Mouse (Mus musculus): ENCODE results near the gene B4galnt1. TPM values are rescaled to one million over a fixed set of nuclear protein-coding genes. Genes with fewer than 3 reads are reported as not detected.

Gene B4galnt1
- 103 TPM for polyA plus RNA-seq (2015; fragmentation: Illumina TruSeq; extraction: RNeasy Lipid Tissue Mini Kit (QIAGEN cat#74804); ENCODE audit: low read depth, low replicate concordance)

GRCm38 (mm10) chr10:127164631-127165353 is at the start of gene B4galnt1:
Gene B4galnt1, plus strand, starts transcription at chr10:127165225.

DNA sequence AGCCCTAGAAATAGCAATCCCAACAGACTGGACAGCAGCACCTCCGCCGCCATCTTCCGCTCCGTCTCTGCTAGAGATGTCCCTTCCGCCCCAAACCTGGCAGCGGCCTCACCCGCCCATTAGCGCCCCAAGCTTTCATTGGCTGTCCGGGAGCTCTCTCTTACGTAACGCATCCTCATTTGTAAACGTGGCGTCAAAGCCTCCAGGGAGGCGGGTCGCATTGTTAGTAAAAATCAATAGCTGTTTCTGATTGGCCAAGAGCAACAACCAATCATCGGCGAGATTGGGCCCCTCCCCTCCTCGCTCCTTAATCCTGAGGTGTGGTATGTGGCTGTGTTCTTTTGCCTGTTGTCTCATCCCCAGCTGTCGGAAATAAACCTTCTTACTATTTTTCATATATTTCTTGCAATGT is 44.0 kb upstream of the B4galnt1 start, which contains the start of gene Os9:
Os9 (minus strand) TSS at position 66 of the 412 bp plus-strand sequence.

GRCm38 (mm10) chr10:127179871-127180694 is 15.1 kb downstream of the B4galnt1 start, which contains the start of gene Slc26a10:
Gene Slc26a10, minus strand, starts transcription at chr10:127180645.

GRCm38 (mm10) chr10:127189651-127190381 is 24.8 kb downstream of the B4galnt1 start, which contains the start of gene Arhgef25:
Gene Arhgef25, minus strand, starts transcription at chr10:127190083.

DNA sequence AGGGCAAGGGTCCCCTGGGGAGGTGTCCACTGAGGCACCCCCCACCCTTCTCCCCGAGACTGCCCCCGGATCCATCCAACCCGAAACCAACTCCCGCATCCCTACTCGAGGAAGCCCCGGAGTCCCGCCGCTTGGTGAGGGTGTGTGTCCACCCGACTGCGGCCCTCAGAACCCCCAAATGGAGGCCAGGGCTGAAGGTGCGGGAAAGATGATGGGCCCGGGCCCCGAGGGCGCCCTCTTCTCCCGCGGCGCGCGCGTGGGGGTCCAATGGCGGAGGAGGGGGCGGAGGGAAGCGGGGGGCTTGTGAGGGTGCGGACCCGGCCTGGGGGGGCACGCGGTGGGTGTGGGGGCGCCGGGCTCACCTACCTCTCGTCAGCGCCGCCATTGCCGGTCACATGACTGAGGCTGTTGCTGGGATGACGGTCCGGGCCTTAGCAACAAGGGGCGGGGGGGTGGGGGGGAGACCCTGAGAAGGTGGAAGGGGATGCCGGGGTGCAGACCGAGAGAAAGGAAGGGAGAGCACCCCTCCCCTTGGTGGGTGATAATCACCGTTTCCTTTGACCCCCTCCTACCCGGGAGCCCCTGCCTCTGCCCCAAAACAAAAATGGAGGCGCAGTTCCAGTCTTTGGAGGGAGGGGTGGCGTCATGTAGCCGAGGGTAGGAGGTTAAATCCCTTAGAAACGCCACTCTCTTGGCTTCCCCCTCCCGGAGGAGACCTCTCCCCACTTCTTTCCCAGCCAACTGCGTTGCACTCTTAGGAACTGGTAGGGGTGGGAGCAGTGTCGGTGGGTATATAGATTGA is 30.5 kb downstream of the B4galnt1 start, which contains the start of gene Dtx3:
Dtx3 (minus strand) TSS at position 401 of the 802 bp plus-strand sequence.

DNA sequence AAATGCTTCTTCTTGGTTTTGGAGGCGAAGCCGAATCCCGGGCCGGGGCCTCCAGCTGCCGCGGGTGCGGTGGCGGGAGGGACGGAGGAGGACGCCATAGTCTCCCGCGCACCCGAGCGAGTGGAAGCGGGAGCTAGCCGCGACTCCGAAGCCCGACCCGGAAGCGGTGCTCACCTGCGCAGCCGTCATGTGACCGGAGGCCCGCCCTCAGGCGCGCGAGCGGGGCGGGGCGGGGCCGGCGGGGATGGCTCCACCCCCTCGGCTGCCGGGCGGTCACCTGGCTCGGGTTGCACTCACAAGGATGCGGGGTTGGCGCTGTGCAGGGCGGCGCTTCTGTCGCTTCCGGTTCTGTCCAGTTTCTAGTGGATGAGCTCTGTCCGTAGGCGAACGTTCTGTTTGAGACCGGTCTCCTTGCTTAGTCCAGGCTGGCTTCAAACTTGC is 46.4 kb downstream of the B4galnt1 start, which contains the start of gene Pip4k2c:
Pip4k2c (minus strand) TSS at position 172 of the 441 bp plus-strand sequence.

Other genes starting within 250 kb of the B4galnt1 start
- gene Ctdsp2, start 186.5 kb upstream of the B4galnt1 start, polyA plus RNA-seq (2015; fragmentation: Illumina TruSeq; extraction: RNeasy Lipid Tissue Mini Kit (QIAGEN cat#74804); ENCODE audit: low read depth, low replicate concordance) = 50.5 TPM
- 0.52 TPM for gene Avil, start 164.5 kb upstream of the B4galnt1 start, polyA plus RNA-seq (2015; fragmentation: Illumina TruSeq; extraction: RNeasy Lipid Tissue Mini Kit (QIAGEN cat#74804); ENCODE audit: low read depth, low replicate concordance)
- 28.8 TPM for gene Tsfm, start 134.4 kb upstream of the B4galnt1 start, polyA plus RNA-seq (2015; fragmentation: Illumina TruSeq; extraction: RNeasy Lipid Tissue Mini Kit (QIAGEN cat#74804); ENCODE audit: low read depth, low replicate concordance)
- gene Mettl1, start 123.8 kb upstream of the B4galnt1 start, polyA plus RNA-seq (2015; fragmentation: Illumina TruSeq; extraction: RNeasy Lipid Tissue Mini Kit (QIAGEN cat#74804); ENCODE audit: low read depth, low replicate concordance) = 12.4 TPM
- not detected for gene Eef1akmt3, start 123.7 kb upstream of the B4galnt1 start, polyA plus RNA-seq (2015; fragmentation: Illumina TruSeq; extraction: RNeasy Lipid Tissue Mini Kit (QIAGEN cat#74804); ENCODE audit: low read depth, low replicate concordance)
- 0.46 TPM for gene Cyp27b1, start 117.0 kb upstream of the B4galnt1 start, polyA plus RNA-seq (2015; fragmentation: Illumina TruSeq; extraction: RNeasy Lipid Tissue Mini Kit (QIAGEN cat#74804); ENCODE audit: low read depth, low replicate concordance)
- 12.9 TPM for gene March9, start 105.0 kb upstream of the B4galnt1 start, polyA plus RNA-seq (2015; fragmentation: Illumina TruSeq; extraction: RNeasy Lipid Tissue Mini Kit (QIAGEN cat#74804); ENCODE audit: low read depth, low replicate concordance)
- 117 TPM for gene Cdk4, start 101.7 kb upstream of the B4galnt1 start, polyA plus RNA-seq (2015; fragmentation: Illumina TruSeq; extraction: RNeasy Lipid Tissue Mini Kit (QIAGEN cat#74804); ENCODE audit: low read depth, low replicate concordance)
- gene Tspan31, start 95.0 kb upstream of the B4galnt1 start, polyA plus RNA-seq (2015; fragmentation: Illumina TruSeq; extraction: RNeasy Lipid Tissue Mini Kit (QIAGEN cat#74804); ENCODE audit: low read depth, low replicate concordance) = 99.1 TPM
- 315 TPM for gene Agap2, start 89.9 kb upstream of the B4galnt1 start, polyA plus RNA-seq (2015; fragmentation: Illumina TruSeq; extraction: RNeasy Lipid Tissue Mini Kit (QIAGEN cat#74804); ENCODE audit: low read depth, low replicate concordance)
- 108 TPM for gene Os9, start 44.1 kb upstream of the B4galnt1 start, polyA plus RNA-seq (2015; fragmentation: Illumina TruSeq; extraction: RNeasy Lipid Tissue Mini Kit (QIAGEN cat#74804); ENCODE audit: low read depth, low replicate concordance)
- 5.2 TPM for gene Slc26a10, start 15.4 kb downstream of the B4galnt1 start, polyA plus RNA-seq (2015; fragmentation: Illumina TruSeq; extraction: RNeasy Lipid Tissue Mini Kit (QIAGEN cat#74804); ENCODE audit: low read depth, low replicate concordance)
- gene Arhgef25, start 24.9 kb downstream of the B4galnt1 start, polyA plus RNA-seq (2015; fragmentation: Illumina TruSeq; extraction: RNeasy Lipid Tissue Mini Kit (QIAGEN cat#74804); ENCODE audit: low read depth, low replicate concordance) = 181 TPM
- 238 TPM for gene Dtx3, start 30.5 kb downstream of the B4galnt1 start, polyA plus RNA-seq (2015; fragmentation: Illumina TruSeq; extraction: RNeasy Lipid Tissue Mini Kit (QIAGEN cat#74804); ENCODE audit: low read depth, low replicate concordance)
- 84.7 TPM for gene Pip4k2c, start 46.4 kb downstream of the B4galnt1 start, polyA plus RNA-seq (2015; fragmentation: Illumina TruSeq; extraction: RNeasy Lipid Tissue Mini Kit (QIAGEN cat#74804); ENCODE audit: low read depth, low replicate concordance)
- gene Kif5a, start 98.1 kb downstream of the B4galnt1 start, polyA plus RNA-seq (2015; fragmentation: Illumina TruSeq; extraction: RNeasy Lipid Tissue Mini Kit (QIAGEN cat#74804); ENCODE audit: low read depth, low replicate concordance) = 1,243 TPM
- gene Dctn2, start 101.1 kb downstream of the B4galnt1 start, polyA plus RNA-seq (2015; fragmentation: Illumina TruSeq; extraction: RNeasy Lipid Tissue Mini Kit (QIAGEN cat#74804); ENCODE audit: low read depth, low replicate concordance) = 329 TPM
- 25.4 TPM for gene Mbd6, start 123.8 kb downstream of the B4galnt1 start, polyA plus RNA-seq (2015; fragmentation: Illumina TruSeq; extraction: RNeasy Lipid Tissue Mini Kit (QIAGEN cat#74804); ENCODE audit: low read depth, low replicate concordance)
- gene Mars, start 146.6 kb downstream of the B4galnt1 start, polyA plus RNA-seq (2015; fragmentation: Illumina TruSeq; extraction: RNeasy Lipid Tissue Mini Kit (QIAGEN cat#74804); ENCODE audit: low read depth, low replicate concordance) = 67.4 TPM
- 1.1 TPM for gene Arhgap9, start 156.7 kb downstream of the B4galnt1 start, polyA plus RNA-seq (2015; fragmentation: Illumina TruSeq; extraction: RNeasy Lipid Tissue Mini Kit (QIAGEN cat#74804); ENCODE audit: low read depth, low replicate concordance)
- gene Gli1, start 176.7 kb downstream of the B4galnt1 start, polyA plus RNA-seq (2015; fragmentation: Illumina TruSeq; extraction: RNeasy Lipid Tissue Mini Kit (QIAGEN cat#74804); ENCODE audit: low read depth, low replicate concordance) = 1.8 TPM
- 0.13 TPM for gene Inhbe, start 189.2 kb downstream of the B4galnt1 start, polyA plus RNA-seq (2015; fragmentation: Illumina TruSeq; extraction: RNeasy Lipid Tissue Mini Kit (QIAGEN cat#74804); ENCODE audit: low read depth, low replicate concordance)
- gene Inhbc, start 205.2 kb downstream of the B4galnt1 start, polyA plus RNA-seq (2015; fragmentation: Illumina TruSeq; extraction: RNeasy Lipid Tissue Mini Kit (QIAGEN cat#74804); ENCODE audit: low read depth, low replicate concordance) = not detected
- 195 TPM for gene R3hdm2, start 215.1 kb downstream of the B4galnt1 start, polyA plus RNA-seq (2015; fragmentation: Illumina TruSeq; extraction: RNeasy Lipid Tissue Mini Kit (QIAGEN cat#74804); ENCODE audit: low read depth, low replicate concordance)